Mouse (Mus musculus): ENCODE results near the gene Crybb2.

The Crybb2 gene

DNA sequence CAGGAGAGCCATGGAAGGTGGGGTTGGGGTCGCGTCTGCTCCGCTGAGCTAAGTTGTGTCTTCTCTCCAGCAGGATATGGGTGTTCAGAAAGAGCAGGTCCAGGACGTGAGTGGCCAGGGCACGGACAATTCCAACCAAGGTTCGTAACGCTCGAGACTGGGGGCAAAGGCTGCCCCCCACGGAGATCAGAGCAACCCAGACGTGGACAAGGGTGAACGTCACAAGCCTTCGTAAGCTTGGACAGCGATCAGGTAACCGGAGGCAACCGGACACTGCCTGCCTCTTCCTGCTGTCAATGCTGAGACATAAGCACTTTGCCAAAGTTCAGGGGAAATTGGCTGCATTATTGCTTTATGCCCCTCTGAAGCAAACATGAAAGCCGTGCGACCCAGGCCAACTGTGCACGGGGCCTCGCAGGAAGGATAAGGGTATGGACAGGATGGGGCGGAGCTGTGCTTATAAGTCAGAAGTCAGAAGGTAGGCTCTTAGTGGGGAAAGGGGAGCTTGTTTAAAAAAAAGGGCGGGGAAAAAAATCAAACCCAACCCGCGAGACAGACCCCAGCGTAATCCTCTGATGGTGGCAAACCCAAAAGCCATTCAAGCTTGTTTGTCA lies 20.3 kb upstream of the Crybb2 start:
- no peak for DNase-seq (ENCODE audit: low spot score)

DNA sequence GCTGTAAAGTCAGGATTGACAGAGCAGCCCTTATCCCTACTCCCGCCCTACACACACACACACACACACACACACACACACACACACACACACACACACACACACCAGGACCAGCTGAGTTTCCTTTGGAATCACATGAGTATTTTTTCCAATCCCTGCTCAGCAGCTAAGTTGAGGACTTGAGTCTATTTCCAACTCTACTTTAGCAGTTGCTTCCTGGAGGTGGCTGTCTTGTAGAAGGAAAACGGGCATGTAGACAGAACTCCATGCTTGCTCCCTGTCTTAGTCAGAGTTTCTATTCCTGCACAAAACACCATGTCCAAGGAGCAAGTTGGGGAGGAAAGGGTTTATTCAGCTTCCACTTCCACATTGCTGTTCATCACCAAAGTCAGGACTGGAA lies 17.5 kb upstream of the Crybb2 start:
- DNase-seq (ENCODE audit: low spot score) = no peak

DNA sequence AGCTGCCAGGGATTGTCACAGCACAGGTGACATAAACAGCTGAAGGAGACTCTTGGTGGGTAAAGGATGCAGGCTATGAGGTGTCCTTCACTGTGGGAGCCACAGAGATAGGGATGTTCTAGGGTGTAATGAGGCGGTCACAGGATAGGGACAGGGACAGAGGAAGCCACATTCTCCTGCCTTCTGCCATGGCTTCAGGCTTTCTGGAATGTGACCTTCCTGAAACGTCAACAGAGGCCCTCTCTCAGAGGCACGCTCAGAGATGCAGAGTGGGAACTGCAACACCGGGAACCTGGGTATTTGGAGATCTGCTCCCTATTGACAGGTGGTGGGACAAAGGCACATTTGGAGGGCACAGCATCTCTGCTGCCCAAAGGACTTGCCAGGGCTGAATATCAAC lies 17.1 kb upstream of the Crybb2 start:
- no peak for DNase-seq (ENCODE audit: low spot score)

DNA sequence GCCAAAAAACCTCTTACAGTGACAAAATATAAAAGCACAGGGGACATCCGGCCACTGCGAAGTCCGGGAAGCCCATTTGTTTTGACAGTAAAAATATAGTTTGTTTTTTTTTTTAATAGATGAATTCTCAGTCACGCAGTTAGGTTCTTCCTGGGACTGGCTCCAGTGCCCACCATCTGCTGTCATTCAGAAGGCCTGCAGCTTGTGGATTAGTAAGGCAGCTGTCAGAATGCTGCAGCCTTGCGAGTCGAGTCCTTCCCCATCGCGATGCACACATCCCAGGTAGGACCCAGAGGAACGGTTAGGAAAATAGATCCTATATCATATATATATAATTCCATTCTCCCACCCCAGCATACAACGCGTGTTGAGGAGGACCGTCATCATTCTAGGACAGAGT lies 16.5 kb upstream of the Crybb2 start:
- DNase-seq (ENCODE audit: low spot score) = no peak

DNA sequence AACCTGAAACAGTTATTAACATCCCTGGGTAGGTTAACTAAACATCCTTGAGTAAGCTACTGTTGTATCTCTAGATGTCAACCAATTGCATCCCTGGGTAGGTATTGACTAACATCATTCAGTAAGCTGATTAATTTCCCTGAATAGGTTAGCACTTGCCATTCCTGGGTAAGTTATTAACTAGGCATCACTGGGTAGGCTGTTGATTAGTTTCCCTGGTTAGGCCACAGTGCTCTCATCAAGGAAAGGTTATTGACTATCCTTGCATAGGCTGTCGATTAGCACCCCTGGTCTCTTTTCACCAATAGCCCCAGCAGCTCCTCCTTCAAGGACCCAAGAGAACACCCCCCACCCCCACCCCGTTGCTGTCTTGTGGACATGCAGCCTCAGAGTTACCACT lies 16.0 kb upstream of the Crybb2 start:
- DNase-seq (ENCODE audit: low spot score) = no peak

DNA sequence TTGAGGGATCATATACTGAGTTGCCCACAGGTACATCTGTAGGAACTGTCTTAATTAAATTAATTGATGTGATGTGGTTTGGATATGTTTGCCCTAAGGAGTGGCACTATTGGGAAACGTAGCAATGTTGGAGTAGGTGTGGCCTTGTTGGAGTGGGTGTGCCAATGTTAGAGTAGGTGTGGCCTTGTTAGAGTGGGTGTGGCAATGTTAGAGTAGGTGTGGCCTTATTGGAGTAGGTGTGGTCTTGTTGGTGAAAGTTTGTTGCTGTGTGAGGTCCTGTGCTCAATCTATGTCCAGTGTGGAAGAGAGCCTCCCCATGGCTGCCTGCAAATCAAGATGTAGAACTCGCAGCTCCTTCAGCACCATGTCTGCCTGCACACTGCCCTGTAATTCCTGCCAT lies 14.4 kb upstream of the Crybb2 start:
- DNase-seq (ENCODE audit: low spot score) = no peak

DNA sequence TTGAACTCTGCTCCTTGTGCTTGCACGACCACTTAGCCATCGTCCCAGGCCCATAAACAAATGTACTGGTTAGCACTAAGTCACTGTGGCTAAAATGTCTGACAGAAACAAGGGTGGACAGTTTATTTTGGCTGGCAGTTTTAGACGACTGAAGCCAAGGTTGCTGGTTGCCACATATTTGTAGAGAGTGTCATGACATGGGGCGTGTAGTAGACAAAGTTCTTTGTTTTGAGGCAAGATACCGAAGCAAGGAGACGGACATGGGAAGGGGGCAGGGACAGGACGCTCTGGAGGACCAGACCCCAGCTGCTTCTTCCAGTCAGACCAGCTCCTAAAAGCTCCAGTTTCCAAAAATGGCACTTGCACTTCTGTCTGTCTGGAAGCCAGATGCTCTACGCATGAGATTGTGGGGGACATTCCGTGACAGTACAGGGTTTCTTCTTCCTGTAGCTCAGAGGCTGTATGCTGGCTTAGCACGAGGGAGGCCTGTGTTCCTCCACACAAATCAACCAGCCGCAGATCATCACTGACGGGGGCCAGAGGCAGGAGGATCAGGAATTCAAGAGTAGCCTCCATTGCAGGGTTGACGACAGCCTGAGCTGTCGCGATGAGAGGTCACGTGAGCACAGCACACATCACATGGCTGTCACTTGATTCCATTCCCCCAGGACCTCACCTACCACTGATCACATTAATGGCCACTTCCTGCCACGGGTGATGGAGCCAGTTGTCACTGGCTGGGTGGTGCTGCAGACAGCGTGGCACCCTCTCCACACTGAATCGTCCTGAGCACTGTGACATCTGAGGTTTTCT lies 12.6 kb upstream of the Crybb2 start:
- DNase-seq (ENCODE audit: low spot score) = no peak

DNA sequence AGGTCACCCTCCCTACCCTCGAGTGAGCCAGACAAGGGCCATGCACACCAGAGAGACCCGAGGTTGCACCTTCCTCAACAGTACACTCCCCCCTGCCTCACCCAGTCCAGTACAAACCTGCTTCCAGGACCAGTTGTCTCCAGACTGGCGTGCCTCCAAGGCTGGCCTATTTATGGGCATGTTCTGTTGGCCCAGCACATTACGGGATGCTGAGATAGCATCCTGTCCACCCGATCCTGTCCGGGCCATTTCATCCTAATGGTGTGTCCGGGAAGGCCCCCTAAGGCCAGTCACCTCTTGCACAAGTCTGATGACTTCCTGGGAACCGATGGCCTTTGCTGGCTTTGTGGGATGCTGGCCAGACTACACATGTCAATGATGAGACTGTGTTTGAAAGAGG lies 11.5 kb upstream of the Crybb2 start, which contains the start of gene Crybb3:
Gene Crybb3, minus strand, starts transcription at position 146 of the 400 bp plus-strand sequence.
- no peak for DNase-seq (ENCODE audit: low spot score)

DNA sequence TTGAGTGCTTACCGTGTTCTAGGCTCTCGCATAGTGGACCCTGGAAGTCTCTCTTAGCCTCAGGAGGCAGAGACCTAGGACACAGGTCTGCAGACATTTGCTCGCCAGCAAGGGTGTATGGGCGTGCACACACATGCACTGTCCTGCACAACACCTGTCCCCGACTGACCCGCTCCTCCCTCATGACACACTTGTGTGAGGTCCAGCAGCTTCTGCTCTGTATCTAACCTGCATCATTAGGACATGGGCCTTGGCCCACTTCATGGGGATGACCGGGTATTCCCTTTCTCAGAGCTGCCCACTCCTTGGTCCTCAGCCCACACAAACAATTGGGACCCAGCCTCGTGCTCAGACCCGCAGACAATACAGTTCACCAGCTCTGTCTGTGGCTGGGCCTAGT lies 11.1 kb upstream of the Crybb2 start:
- no peak for DNase-seq (ENCODE audit: low spot score)

DNA sequence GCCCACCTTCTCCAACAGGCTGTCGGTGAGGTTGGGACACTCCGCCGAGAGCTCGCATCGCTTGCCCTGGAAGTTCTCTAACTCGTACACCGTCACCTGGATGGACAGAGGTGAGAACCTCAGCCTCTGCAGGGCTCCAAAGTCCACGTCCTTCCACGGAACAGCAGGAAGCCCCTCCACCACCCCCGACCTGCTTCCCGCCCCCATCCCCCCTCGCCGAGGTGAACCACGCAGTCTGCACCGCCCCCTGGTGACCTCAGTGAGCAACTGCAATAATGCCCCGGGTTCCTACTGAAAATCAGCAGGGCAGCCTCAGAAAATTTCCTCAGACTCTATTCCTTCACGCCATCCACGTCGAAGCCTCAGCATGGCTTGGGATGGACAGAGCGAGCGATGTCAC lies 9.9 kb upstream of the Crybb2 start:
- no peak for DNase-seq (ENCODE audit: low spot score)

DNA sequence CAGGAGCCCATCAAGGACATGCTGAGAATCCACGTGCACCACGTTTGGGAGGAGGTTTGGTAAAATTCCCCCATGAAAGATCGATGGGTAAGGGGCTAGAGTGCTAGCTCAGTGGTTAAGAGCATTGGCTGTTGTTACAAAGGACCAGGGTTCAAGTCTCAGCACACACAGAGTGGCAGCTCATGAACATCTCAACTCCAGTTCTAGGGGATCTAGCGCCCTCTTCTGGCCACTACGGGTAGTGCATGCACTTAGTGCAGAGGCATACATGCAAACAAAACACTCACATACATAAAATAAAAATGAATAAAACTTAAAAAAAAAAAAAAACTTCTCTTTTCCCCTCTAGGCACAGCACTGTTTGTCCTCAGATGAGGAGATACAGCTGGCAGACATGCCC lies 8.8 kb upstream of the Crybb2 start:
- DNase-seq (ENCODE audit: low spot score) = no peak

DNA sequence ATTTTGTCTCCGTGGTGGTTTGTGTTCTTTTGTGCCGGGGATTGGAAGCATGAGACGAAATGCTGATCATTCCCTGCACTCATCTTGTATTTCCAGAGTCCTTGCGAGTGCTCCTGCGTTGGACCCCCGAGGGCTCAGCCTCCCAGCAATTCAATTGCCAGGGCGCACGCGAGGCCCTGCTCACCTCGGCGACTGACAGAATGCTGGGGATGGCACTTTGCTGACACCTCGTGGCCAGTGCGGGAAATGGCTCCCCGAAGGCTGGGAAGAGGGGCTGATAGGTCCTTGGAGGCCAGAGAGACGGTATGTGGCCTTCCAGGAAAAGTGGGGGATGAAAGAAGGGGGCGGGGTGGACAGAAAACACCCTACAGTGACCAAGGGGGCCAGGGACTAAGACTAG lies 15.6 kb downstream of the Crybb2 start:
- peak; percentile 56 for DNase-seq (ENCODE audit: low spot score)

DNA sequence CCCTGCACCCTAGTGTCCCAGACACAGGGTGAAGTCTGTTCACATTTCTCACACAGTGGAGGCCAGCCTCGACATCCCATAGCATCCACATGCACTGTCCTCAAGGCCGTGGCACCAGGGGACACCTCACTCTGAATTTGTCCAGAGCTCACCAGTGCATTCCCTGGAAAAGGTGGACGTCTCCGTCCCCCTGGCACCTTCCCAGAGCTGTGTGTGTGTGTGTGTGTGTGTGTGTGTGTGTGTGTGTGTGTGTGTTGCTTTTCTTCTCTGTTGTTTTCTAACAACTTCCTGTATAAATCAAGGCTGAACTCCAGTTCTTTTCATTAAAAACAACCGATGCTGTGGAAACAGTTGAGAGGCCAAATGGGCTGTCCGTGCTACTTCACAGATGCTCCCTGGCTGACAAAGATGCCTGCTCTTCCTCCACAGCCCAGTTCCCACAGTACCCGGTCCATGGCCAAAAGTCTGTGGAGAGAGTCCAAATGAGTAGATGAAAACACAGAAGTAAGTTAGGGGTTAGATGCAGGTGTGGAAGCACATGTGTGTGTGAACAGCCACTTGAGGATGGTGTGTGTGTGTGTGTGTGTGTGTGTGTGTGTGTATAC lies 19.2 kb downstream of the Crybb2 start:
- no peak for DNase-seq (ENCODE audit: low spot score)

DNA sequence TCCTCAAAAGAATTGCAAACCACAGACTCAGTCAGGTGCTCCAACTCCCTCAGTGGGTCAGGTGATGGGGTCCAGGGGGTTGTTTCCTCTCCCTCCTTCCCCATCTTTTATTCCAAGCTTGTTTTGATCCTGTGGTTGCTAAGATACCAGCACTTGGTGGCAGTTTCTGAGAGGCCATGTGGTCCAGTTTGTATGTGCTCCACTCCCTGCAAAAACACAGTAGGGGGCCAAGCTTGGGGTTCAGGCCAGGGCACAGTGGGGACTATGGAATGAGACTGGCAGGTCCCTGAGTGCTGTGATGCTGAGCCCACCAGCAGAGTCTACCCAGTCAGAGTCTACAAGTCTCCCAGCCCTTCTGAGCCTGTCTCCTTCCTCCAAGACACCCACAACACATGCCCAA lies 20.0 kb downstream of the Crybb2 start:
- no peak for DNase-seq (ENCODE audit: low spot score)

DNA sequence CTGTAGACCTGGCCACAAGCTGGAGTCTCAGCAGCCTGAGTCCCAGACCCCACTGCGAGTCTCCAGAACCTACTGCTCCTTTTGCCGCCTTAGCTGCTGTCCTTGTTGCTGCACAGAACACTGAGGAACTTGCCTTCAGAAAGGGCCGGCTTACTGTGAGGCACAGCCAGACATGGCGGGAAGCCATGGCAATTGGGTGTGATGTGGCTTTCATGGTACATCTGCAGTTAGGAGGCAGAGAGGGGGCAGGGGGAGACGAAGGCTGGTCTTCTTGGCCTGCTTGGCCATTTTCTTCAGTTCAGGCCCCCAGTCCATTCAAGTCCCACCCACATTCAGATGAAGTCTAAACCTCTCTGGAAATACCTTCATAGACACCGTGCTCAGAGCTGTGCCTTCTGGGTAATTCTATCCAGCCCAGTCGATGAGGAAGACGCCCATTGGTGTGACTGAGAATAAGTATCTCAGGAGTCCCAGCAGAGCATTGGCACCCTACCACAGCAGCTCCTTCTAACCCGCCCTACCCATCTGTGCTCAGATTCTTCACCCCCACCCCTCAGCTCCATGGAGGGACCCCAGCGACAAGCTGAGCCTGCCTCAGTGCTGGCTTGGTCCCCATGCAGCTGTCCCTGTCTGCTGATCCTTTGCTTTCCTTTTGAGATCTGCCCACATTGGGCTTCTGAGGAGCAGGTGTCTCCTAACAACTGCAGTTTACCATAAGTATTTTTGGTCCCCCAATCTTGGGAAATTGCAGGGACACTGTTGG lies 24.2 kb downstream of the Crybb2 start:
- no peak for DNase-seq (ENCODE audit: low spot score)

DNA sequence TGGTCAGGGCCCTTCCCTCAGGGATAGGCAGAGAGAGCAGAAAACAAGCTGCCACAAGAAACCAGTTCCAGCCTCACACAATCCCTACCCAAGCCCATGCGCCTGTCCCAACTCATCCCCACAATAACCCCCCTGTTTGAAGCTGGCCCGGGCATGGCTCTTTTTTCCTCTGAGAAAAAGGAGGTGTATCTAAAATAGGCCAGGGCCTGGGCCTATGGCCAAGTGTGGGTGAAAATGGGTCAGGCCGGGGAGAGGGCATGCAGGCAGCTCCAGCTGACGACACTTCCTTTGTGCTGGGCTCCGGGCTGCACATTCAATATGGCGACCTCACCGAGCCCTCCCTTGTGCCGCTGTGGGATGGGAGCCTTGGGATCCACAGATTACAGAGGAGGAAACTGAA lies 26.4 kb downstream of the Crybb2 start:
- DNase-seq (ENCODE audit: low spot score) = no peak

DNA sequence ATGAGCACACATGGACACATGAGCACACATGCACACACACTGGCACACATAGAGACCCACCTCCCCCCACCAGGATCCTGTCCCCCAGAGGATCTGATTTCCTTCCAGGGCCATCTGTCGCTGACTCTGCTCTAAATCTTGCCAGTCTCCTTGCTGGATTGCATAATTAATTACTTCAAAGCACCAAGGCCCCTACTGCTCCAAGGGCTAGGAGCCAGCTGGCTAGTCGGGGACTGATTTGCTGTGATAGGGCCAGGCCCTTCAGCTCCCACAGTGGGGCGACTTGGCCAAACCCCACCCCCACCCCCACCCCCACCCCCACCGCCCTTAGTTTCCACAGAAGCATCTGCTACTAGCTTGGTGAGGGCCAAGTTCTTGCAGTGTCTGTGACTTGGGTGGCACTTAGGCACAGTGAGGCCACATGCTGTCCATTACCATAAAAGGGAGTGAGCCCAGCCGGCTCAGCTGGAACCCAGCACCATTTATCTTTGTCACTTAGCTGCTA lies 28.3 kb downstream of the Crybb2 start:
- DNase-seq (ENCODE audit: low spot score) = no peak

DNA sequence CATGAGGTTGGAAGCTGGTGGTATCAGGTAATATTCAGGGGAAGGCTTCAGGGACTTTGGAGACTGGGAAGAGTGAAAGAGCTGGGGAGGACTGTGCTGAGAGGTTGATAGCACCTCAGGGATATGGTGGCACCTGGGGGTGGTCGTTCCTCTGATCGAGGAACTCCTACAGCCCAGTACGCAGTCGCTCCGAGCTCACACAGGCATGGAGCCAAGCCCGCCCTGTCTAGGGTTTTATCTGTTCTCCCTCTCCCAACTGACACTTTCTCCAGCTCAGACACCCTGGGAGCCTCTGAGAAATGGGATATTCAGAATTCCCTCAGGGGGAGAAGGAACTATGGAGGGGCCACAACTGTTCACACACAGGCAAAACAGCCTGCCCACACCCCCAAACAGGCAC lies 29.1 kb downstream of the Crybb2 start:
- no peak for DNase-seq (ENCODE audit: low spot score)

DNA sequence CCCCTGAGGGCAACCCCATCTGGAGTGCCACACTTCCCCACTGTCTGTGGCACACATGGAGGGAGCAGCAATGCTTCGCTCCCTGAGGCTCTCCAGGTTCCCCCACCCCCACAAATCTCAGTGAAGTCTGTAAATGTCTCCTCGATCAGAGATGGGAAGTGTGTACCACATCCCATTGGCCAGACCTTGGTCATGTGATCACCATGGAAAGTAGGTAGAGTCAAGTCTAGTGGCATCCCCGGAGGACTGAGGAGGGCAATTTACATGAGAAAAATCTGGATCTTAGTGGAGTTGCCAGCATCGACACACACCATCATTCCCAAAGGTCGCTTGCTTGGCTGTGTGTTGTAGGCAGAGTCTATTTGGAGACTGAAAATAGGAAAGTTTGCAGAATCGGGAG lies 31.3 kb downstream of the Crybb2 start:
- no peak for DNase-seq (ENCODE audit: low spot score)

DNA sequence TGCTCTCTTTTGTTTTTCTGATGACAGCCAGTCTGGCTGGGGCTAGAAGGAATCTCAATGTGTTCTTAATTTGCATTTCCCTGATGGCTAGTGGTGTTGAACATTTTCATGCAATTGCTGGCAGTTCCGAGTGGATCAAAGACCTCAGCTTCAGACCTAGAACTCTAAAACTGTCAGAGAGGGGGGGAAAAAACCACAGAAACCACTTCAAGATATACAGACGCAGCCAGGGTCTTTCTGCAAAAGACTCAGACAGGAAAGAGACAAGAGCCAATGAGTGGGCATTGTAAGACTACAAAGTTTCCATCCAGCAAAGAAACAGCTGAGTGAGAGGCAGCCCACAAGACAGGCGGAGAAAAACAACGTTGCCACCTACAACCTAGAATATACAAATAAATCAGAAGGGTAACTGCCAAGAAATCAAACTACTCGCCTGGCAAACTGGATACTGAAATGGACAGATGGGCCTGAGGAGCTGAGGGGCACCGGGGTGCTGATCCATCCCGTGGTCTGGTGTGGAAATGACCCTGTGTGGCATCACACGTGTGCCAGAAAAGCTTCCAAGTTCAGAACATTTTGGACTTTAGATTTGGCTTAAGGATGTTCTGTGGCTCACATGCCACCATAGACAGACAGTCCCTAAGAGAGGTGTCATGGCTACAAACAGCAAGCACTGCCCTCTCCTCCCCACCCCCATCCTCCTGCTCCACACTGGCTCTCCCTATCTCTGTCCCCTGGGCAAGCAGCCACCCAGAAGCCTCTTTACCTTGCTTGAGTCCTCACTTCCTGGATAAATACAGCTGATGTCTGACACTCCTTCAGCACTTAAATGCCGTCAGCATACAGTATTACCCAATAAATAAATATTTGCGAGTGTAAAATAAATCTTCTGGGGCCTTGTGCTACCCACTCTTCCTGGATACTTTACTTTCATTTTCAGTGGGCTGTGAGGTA lies 34.5 kb downstream of the Crybb2 start:
- peak; percentile 84 for DNase-seq (ENCODE audit: low spot score)

DNA sequence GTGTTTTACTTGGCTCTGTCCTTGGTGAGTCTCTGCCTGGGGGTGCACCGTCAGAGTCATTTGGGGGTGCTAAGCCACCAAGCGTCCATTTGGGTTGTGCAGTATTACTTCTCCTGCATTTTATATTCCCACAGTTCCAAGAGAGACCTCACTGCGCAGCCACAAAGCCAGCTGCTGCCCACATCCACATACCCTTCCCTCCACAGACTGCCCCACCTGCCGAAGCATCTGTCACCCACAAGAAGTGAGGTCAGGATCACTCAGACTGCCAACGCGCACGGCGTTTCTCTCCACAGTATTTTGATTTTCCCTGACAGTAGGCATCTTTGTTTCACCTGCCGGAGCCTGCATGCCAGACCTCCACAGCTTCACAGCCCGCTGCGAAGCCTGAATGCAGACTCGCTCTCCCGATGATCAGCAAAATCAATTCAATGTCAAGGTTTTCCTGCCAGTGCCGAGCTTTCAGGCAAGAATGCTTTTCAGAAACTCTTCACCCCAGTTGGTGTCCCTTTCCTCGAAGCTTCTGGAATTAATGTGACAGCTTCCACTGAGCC lies 38.6 kb downstream of the Crybb2 start:
- DNase-seq (ENCODE audit: low spot score) = no peak
